Mouse (Mus musculus): ENCODE data around the gene Fbxo9. TPM values are rescaled to one million over a fixed set of nuclear protein-coding genes. Genes with fewer than 3 reads are reported as not detected.
A peak's percentile ranks its signal among the peaks of the same experiment; 100 is the strongest.
"Not testable (repeated sequence)": the region's sequence is repeated elsewhere in the genome, so short reads cannot be mapped to it uniquely, and the experiment has no call there.

The Fbxo9 gene
- polyA plus RNA-seq (2015; fragmentation: Nextera tagmentation; extraction: Ambion mirVana) = 41.0 and 44.5 TPM in 2 replicates

GRCm38 (mm10) chr9:78108796-78109239 lies at the start of gene Fbxo9, which contains the start of gene Ick:
TSS of gene Fbxo9 (minus strand) at chr9:78109065.
TSS of gene Ick (plus strand) at chr9:78109192.
- peak within 1 kb of the TSS; percentile 88 for H3K4me2 ChIP-seq (replicated peaks; ENCODE audit: low read depth)
- H3K36me3 ChIP-seq (ENCODE audit: control insufficient read depth, insufficient read depth, low read length) = no peaks in the 10 kb centered on the region
- ATAC-seq (ENCODE audit: low FRiP score, low TSS enrichment) = peak; percentile 91
- H3K4me3 ChIP-seq (ENCODE audit: low read depth, low read length) = peak within 1 kb of the TSS; percentile 89
- under 1% methylated on average over 20 of the region's 20 CpGs for WGBS
- H3K9ac ChIP-seq (ENCODE audit: low read length) = peak within 1 kb of the TSS; percentile 93
- TF ChIP-seq EP300 (optimal IDR thresholded peaks at IDR 0.05) = no peak
- H3K9me3 ChIP-seq (ENCODE audit: control insufficient read depth, low read length) = no peaks in the 10 kb centered on the region
- H3K4me1 ChIP-seq (replicated peaks; ENCODE audit: control insufficient read depth, insufficient read depth) = no peaks in the 10 kb centered on the region
- DNase-seq (ENCODE audit: low spot score) = peak; percentile 89
- no peaks in the 10 kb centered on the region for H3K27me3 ChIP-seq (ENCODE audit: control insufficient read depth, insufficient read depth, low read length)
- peak within 1 kb of the TSS; percentile 97 for H3K27ac ChIP-seq (replicated peaks)

- no peak overlapping the region for H3K27ac ChIP-seq (replicated peaks)
- DNase-seq (ENCODE audit: low spot score) (no peak), ATAC-seq (ENCODE audit: low FRiP score, low TSS enrichment) (no peak)
- TF ChIP-seq EP300 (optimal IDR thresholded peaks at IDR 0.05) (no peak), CTCF (IDR thresholded peaks at IDR 0.05; ENCODE audit: low read depth) (no peak)
- H3K4me3 ChIP-seq (ENCODE audit: low read depth, low read length) = no peak overlapping the region
- H3K27me3 ChIP-seq (ENCODE audit: control insufficient read depth, insufficient read depth, low read length) = no peaks in the 10 kb centered on the region
- WGBS = 78% methylated on average over 1 of the region's 1 CpGs
- H3K9me3 ChIP-seq (ENCODE audit: control insufficient read depth, low read length) = no peaks in the 10 kb centered on the region
- peaks cover 34% of the 10 kb centered on the region for H3K36me3 ChIP-seq (ENCODE audit: control insufficient read depth, insufficient read depth, low read length)
- no peak overlapping the region for H3K4me2 ChIP-seq (replicated peaks; ENCODE audit: low read depth)
- no peak overlapping the region for H3K9ac ChIP-seq (ENCODE audit: low read length)
- no peaks in the 10 kb centered on the region for H3K4me1 ChIP-seq (replicated peaks; ENCODE audit: control insufficient read depth, insufficient read depth)
Measured at GRCm38 (mm10) chr9:78157221-78157620, 48.4 kb upstream of the Fbxo9 start.

- no peak overlapping the region for H3K4me3 ChIP-seq (ENCODE audit: low read depth, low read length)
- no peaks in the 10 kb centered on the region for H3K27me3 ChIP-seq (ENCODE audit: control insufficient read depth, insufficient read depth, low read length)
- TF ChIP-seq EP300 (optimal IDR thresholded peaks at IDR 0.05) (no peak), CTCF (IDR thresholded peaks at IDR 0.05; ENCODE audit: low read depth) (peak; percentile 22; the same call in 1 of the 2 replicates)
- H3K36me3 ChIP-seq (ENCODE audit: control insufficient read depth, insufficient read depth, low read length) = peaks cover 24% of the 10 kb centered on the region
- 67% methylated on average over 11 of the region's 11 CpGs for WGBS
- no peaks in the 10 kb centered on the region for H3K9me3 ChIP-seq (ENCODE audit: control insufficient read depth, low read length)
- no peak overlapping the region for H3K4me2 ChIP-seq (replicated peaks; ENCODE audit: low read depth)
- no peak for ATAC-seq (ENCODE audit: low FRiP score, low TSS enrichment)
- H3K27ac ChIP-seq (replicated peaks) = no peak overlapping the region
- H3K9ac ChIP-seq (ENCODE audit: low read length) = no peak overlapping the region
- no peaks in the 10 kb centered on the region for H3K4me1 ChIP-seq (replicated peaks; ENCODE audit: control insufficient read depth, insufficient read depth)
- DNase-seq (ENCODE audit: low spot score) = no peak
Measured at GRCm38 (mm10) chr9:78154211-78154977, 45.5 kb upstream of the Fbxo9 start.

- not testable (repeated sequence) for H3K4me1 ChIP-seq (replicated peaks; ENCODE audit: control insufficient read depth, insufficient read depth); H3K4me3 ChIP-seq (ENCODE audit: low read depth, low read length); ATAC-seq (ENCODE audit: low FRiP score, low TSS enrichment); H3K4me2 ChIP-seq (replicated peaks; ENCODE audit: low read depth); H3K9ac ChIP-seq (ENCODE audit: low read length); H3K9me3 ChIP-seq (ENCODE audit: control insufficient read depth, low read length); H3K27me3 ChIP-seq (ENCODE audit: control insufficient read depth, insufficient read depth, low read length); H3K27ac ChIP-seq (replicated peaks); DNase-seq (ENCODE audit: low spot score)
- peaks cover 13% of the 10 kb centered on the region for H3K36me3 ChIP-seq (ENCODE audit: control insufficient read depth, insufficient read depth, low read length)
- WGBS = 86% methylated on average over 2 of the region's 2 CpGs
Measured at GRCm38 (mm10) chr9:78149770-78150169, 40.9 kb upstream of the Fbxo9 start.

- no peak overlapping the region for H3K9ac ChIP-seq (ENCODE audit: low read length)
- no peak overlapping the region for H3K27ac ChIP-seq (replicated peaks)
- no peak overlapping the region for H3K4me2 ChIP-seq (replicated peaks; ENCODE audit: low read depth)
- ATAC-seq (ENCODE audit: low FRiP score, low TSS enrichment) (no peak), DNase-seq (ENCODE audit: low spot score) (no peak)
- H3K4me1 ChIP-seq (replicated peaks; ENCODE audit: control insufficient read depth, insufficient read depth) = no peaks in the 10 kb centered on the region
- TF ChIP-seq CTCF (IDR thresholded peaks at IDR 0.05; ENCODE audit: low read depth) = no peak
- no peak for TF ChIP-seq EP300 (optimal IDR thresholded peaks at IDR 0.05)
- H3K36me3 ChIP-seq (ENCODE audit: control insufficient read depth, insufficient read depth, low read length) = peaks cover 18% of the 10 kb centered on the region
- H3K4me3 ChIP-seq (ENCODE audit: low read depth, low read length) = no peak overlapping the region
- H3K9me3 ChIP-seq (ENCODE audit: control insufficient read depth, low read length) = no peaks in the 10 kb centered on the region
- 88% methylated on average over 6 of the region's 6 CpGs for WGBS
- H3K27me3 ChIP-seq (ENCODE audit: control insufficient read depth, insufficient read depth, low read length) = no peaks in the 10 kb centered on the region
Measured at GRCm38 (mm10) chr9:78148149-78148548, 39.3 kb upstream of the Fbxo9 start.

GRCm38 (mm10) chr9:78146627-78147026 lies 37.8 kb upstream of the Fbxo9 start:
- H3K9me3 ChIP-seq (ENCODE audit: control insufficient read depth, low read length) = no peaks in the 10 kb centered on the region
- H3K4me3 ChIP-seq (ENCODE audit: low read depth, low read length) = no peak overlapping the region
- H3K27me3 ChIP-seq (ENCODE audit: control insufficient read depth, insufficient read depth, low read length) = no peaks in the 10 kb centered on the region
- DNase-seq (ENCODE audit: low spot score) (no peak), ATAC-seq (ENCODE audit: low FRiP score, low TSS enrichment) (no peak)
- TF ChIP-seq EP300 (optimal IDR thresholded peaks at IDR 0.05) (no peak), CTCF (IDR thresholded peaks at IDR 0.05; ENCODE audit: low read depth) (no peak)
- no peaks in the 10 kb centered on the region for H3K4me1 ChIP-seq (replicated peaks; ENCODE audit: control insufficient read depth, insufficient read depth)
- WGBS = 89% methylated on average over 6 of the region's 6 CpGs
- peaks cover 18% of the 10 kb centered on the region; the same call in 1 of the 2 replicates for H3K36me3 ChIP-seq (ENCODE audit: control insufficient read depth, insufficient read depth, low read length)
- no peak overlapping the region for H3K9ac ChIP-seq (ENCODE audit: low read length)
- H3K4me2 ChIP-seq (replicated peaks; ENCODE audit: low read depth) = no peak overlapping the region
- no peak overlapping the region for H3K27ac ChIP-seq (replicated peaks)
